Mouse (Mus musculus) hindbrain, embryonic 15.5 days (tissue): ENCODE results near the gene Ndufs7. TPM values are rescaled to one million over a fixed set of nuclear protein-coding genes. Genes with fewer than 3 reads are reported as not detected.
A peak's percentile ranks its signal among the peaks of the same experiment; 100 is the strongest.

Experiments used
- ATAC-seq: fragments of 200-750 bp; cut with Nextera tagmentation; 2 replicates; pipeline ENCODE4 v1.8.0; 2017; ENCODE audit warnings: low read depth, moderate number of reproducible peaks, moderate TSS enrichment; ENCODE audit not compliant: low FRiP score
- H3K27ac ChIP-seq: fragments of 300-500 bp; sonication (generic); replicated peaks from 2 replicates; pipeline ENCODE4 v1.5.1; 2015; ENCODE audit warnings: mild to moderate bottlenecking, inconsistent platforms
- H3K27me3 ChIP-seq: fragments of 300-500 bp; sonication (generic); 2 replicates; pipeline ENCODE4 v1.6.1; 2015; ENCODE audit warnings: control low read depth, inconsistent platforms
- H3K36me3 ChIP-seq: fragments of 300-500 bp; sonication (generic); 2 replicates; pipeline ENCODE4 v1.6.1; 2015; ENCODE audit warnings: control low read depth, inconsistent platforms
- H3K4me1 ChIP-seq: fragments of 300-500 bp; sonication (generic); replicated peaks from 2 replicates; pipeline ENCODE4 v1.6.1; 2015; ENCODE audit warnings: control low read depth, inconsistent platforms
- H3K4me2 ChIP-seq: fragments of 300-500 bp; sonication (generic); 2 replicates; pipeline ENCODE4 v1.6.1; 2015; ENCODE audit warnings: moderate library complexity, mild to moderate bottlenecking, inconsistent platforms
- H3K4me3 ChIP-seq: fragments of 300-500 bp; sonication (generic); 2 replicates; pipeline ENCODE4 v1.5.1; 2015; ENCODE audit warnings: mild to moderate bottlenecking, inconsistent platforms
- H3K9ac ChIP-seq: fragments of 300-500 bp; sonication (generic); 2 replicates; pipeline ENCODE4 v1.6.1; 2015; ENCODE audit warnings: inconsistent platforms
- H3K9me3 ChIP-seq: fragments of 300-500 bp; sonication (generic); 2 replicates; pipeline ENCODE4 v1.6.1; 2016; ENCODE audit warnings: control low read depth, inconsistent platforms
- WGBS: fragments of 180-500 bp; shearing (Covaris S2); methylation state at CpG from one replicate; pipeline ENCODE4 v1.1.7; 2015; 5-methylcytosine and 5-hydroxymethylcytosine counted together
- polyA plus RNA-seq: library from polyadenylated mRNA; unstranded; fragments of >200 nt; fragmentation: Nextera tagmentation; extraction: Ambion mirVana; gene quantifications from 2 replicates; pipeline ENCODE4 v1.2.1, GENCODE M21; 2015

Ndufs7 gene
- polyA plus RNA-seq, 1 experiment from 2014 or later: 311 TPM

GRCm38 (mm10) chr10:80270734-80271181 is 21.8 kb downstream of the Ndufs7 start:
- H3K4me2 ChIP-seq: no peak overlapping the region
- H3K4me3 ChIP-seq: no peak overlapping the region
- no peaks in the 10 kb centered on the region for H3K9me3 ChIP-seq
- 0 out of 2 replicates have a peak overlapping the region, but pooled peaks have one; percentile 30 for H3K27ac ChIP-seq
- H3K4me1 ChIP-seq: peaks cover 63% of the 10 kb centered on the region
- no peaks in the 10 kb centered on the region for H3K27me3 ChIP-seq
- WGBS: 72% methylated on average over 6 of the region's 6 CpGs
- H3K9ac ChIP-seq: no peak overlapping the region
- 0 out of 2 replicates have a peak, but pooled peaks cover 6% of the 10 kb centered on the region for H3K36me3 ChIP-seq
- no peak for ATAC-seq

- H3K9me3 ChIP-seq: no peaks in the 10 kb centered on the region
- ATAC-seq: no peak
- no peak overlapping the region for H3K27ac ChIP-seq
- no peaks in the 10 kb centered on the region for H3K27me3 ChIP-seq
- no peak overlapping the region for H3K4me2 ChIP-seq
- no peak overlapping the region for H3K4me3 ChIP-seq
- WGBS: 84% methylated on average over 5 of the region's 5 CpGs
- H3K4me1 ChIP-seq: peaks cover 58% of the 10 kb centered on the region
- peaks cover 10% of the 10 kb centered on the region; the same call in 1 of the 2 replicates for H3K36me3 ChIP-seq
- H3K9ac ChIP-seq: no peak overlapping the region
These were observed 22.4 kb downstream of the Ndufs7 start for GRCm38 (mm10) chr10:80271186-80271843.

- ATAC-seq: no peak
- no peak overlapping the region for H3K9ac ChIP-seq
- no peaks in the 10 kb centered on the region for H3K27me3 ChIP-seq
- WGBS: 88% methylated on average over 8 of the region's 8 CpGs
- no peak overlapping the region for H3K4me2 ChIP-seq
- peaks cover 15% of the 10 kb centered on the region; the same call in 1 of the 2 replicates for H3K36me3 ChIP-seq
- no peak overlapping the region for H3K4me3 ChIP-seq
- H3K4me1 ChIP-seq: peaks cover 51% of the 10 kb centered on the region
- H3K27ac ChIP-seq: no peak overlapping the region
- no peaks in the 10 kb centered on the region for H3K9me3 ChIP-seq
These were observed 23.1 kb downstream of the Ndufs7 start for GRCm38 (mm10) chr10:80271870-80272585.

GRCm38 (mm10) chr10:80273847-80274246 is 24.9 kb downstream of the Ndufs7 start:
- no peak overlapping the region for H3K4me3 ChIP-seq
- no peaks in the 10 kb centered on the region for H3K27me3 ChIP-seq
- 92% methylated on average over 3 of the region's 3 CpGs for WGBS
- no peak overlapping the region for H3K9ac ChIP-seq
- no peak for ATAC-seq
- H3K9me3 ChIP-seq: no peaks in the 10 kb centered on the region
- H3K36me3 ChIP-seq: peaks cover 30% of the 10 kb centered on the region
- H3K4me2 ChIP-seq: no peak overlapping the region
- H3K4me1 ChIP-seq: peaks cover 32% of the 10 kb centered on the region
- H3K27ac ChIP-seq: no peak overlapping the region

GRCm38 (mm10) chr10:80276238-80276637 is 27.3 kb downstream of the Ndufs7 start:
- H3K4me2 ChIP-seq: no peak overlapping the region
- ATAC-seq: no peak
- H3K9me3 ChIP-seq: no peaks in the 10 kb centered on the region
- H3K36me3 ChIP-seq: peaks cover 52% of the 10 kb centered on the region
- no peak overlapping the region for H3K9ac ChIP-seq
- WGBS: 88% methylated on average over 5 of the region's 5 CpGs
- no peak overlapping the region for H3K4me3 ChIP-seq
- H3K27ac ChIP-seq: no peak overlapping the region
- peaks cover 13% of the 10 kb centered on the region; the same call in 1 of the 2 replicates for H3K4me1 ChIP-seq
- H3K27me3 ChIP-seq: no peaks in the 10 kb centered on the region

GRCm38 (mm10) chr10:80278390-80278789 is 29.5 kb downstream of the Ndufs7 start:
- no peak overlapping the region for H3K27ac ChIP-seq
- no peak for ATAC-seq
- H3K27me3 ChIP-seq: no peaks in the 10 kb centered on the region
- no peak overlapping the region for H3K4me2 ChIP-seq
- no peaks in the 10 kb centered on the region for H3K9me3 ChIP-seq
- H3K9ac ChIP-seq: no peak overlapping the region
- 92% methylated on average over 9 of the region's 9 CpGs for WGBS
- H3K4me3 ChIP-seq: no peak overlapping the region
- H3K4me1 ChIP-seq: 0 out of 2 replicates have a peak, but pooled peaks cover 3% of the 10 kb centered on the region
- H3K36me3 ChIP-seq: peaks cover 57% of the 10 kb centered on the region

GRCm38 (mm10) chr10:80279273-80279672 is 30.4 kb downstream of the Ndufs7 start:
- H3K9ac ChIP-seq: no peak overlapping the region
- H3K4me3 ChIP-seq: no peak overlapping the region
- no peaks in the 10 kb centered on the region for H3K9me3 ChIP-seq
- ATAC-seq: no peak
- peaks cover 66% of the 10 kb centered on the region for H3K36me3 ChIP-seq
- H3K27ac ChIP-seq: no peak overlapping the region
- H3K4me2 ChIP-seq: no peak overlapping the region
- WGBS: 96% methylated on average over 12 of the region's 12 CpGs
- 0 out of 2 replicates have a peak, but pooled peaks cover 3% of the 10 kb centered on the region for H3K4me1 ChIP-seq
- H3K27me3 ChIP-seq: no peaks in the 10 kb centered on the region

GRCm38 (mm10) chr10:80281304-80281703 is 32.4 kb downstream of the Ndufs7 start:
- H3K27ac ChIP-seq: no peak overlapping the region
- H3K4me3 ChIP-seq: no peak overlapping the region
- ATAC-seq: no peak
- H3K4me1 ChIP-seq: 0 out of 2 replicates have a peak, but pooled peaks cover 3% of the 10 kb centered on the region
- H3K4me2 ChIP-seq: no peak overlapping the region
- no peaks in the 10 kb centered on the region for H3K27me3 ChIP-seq
- no peak overlapping the region for H3K9ac ChIP-seq
- 88% methylated on average over 7 of the region's 7 CpGs for WGBS
- H3K9me3 ChIP-seq: no peaks in the 10 kb centered on the region
- H3K36me3 ChIP-seq: peaks cover 77% of the 10 kb centered on the region

GRCm38 (mm10) chr10:80281921-80282371 is 33.0 kb downstream of the Ndufs7 start:
- H3K27me3 ChIP-seq: no peaks in the 10 kb centered on the region
- no peaks in the 10 kb centered on the region for H3K9me3 ChIP-seq
- no peak overlapping the region for H3K4me2 ChIP-seq
- no peak overlapping the region for H3K27ac ChIP-seq
- H3K4me1 ChIP-seq: 0 out of 2 replicates have a peak, but pooled peaks cover 3% of the 10 kb centered on the region
- H3K4me3 ChIP-seq: no peak overlapping the region
- no peak for ATAC-seq
- WGBS: 59% methylated on average over 8 of the region's 8 CpGs
- no peak overlapping the region for H3K9ac ChIP-seq
- H3K36me3 ChIP-seq: peaks cover 73% of the 10 kb centered on the region

GRCm38 (mm10) chr10:80282481-80283441 is 33.8 kb downstream of the Ndufs7 start:
- 93% methylated on average over 20 of the region's 20 CpGs for WGBS
- Histone ChIP-seq H3K9me3 (no peaks in the 10 kb centered on the region), H3K4me2 (no peak overlapping the region), H3K9ac (no peak overlapping the region), H3K27ac (no peak overlapping the region), H3K4me1 (0 out of 2 replicates have a peak, but pooled peaks cover 3% of the 10 kb centered on the region), H3K36me3 (peaks cover 68% of the 10 kb centered on the region), H3K27me3 (no peaks in the 10 kb centered on the region), H3K4me3 (no peak overlapping the region)
- no peak for ATAC-seq

GRCm38 (mm10) chr10:80285222-80286070 is 36.5 kb downstream of the Ndufs7 start:
- 0 out of 2 replicates have a peak, but pooled peaks cover 3% of the 10 kb centered on the region for H3K4me1 ChIP-seq
- H3K9me3 ChIP-seq: no peaks in the 10 kb centered on the region
- no peak overlapping the region for H3K4me3 ChIP-seq
- no peak overlapping the region for H3K9ac ChIP-seq
- 79% methylated on average over 14 of the region's 15 CpGs for WGBS
- no peak for ATAC-seq
- H3K36me3 ChIP-seq: peaks cover 47% of the 10 kb centered on the region
- no peak overlapping the region for H3K27ac ChIP-seq
- no peak overlapping the region for H3K4me2 ChIP-seq
- no peaks in the 10 kb centered on the region for H3K27me3 ChIP-seq
